Mouse (Mus musculus): ENCODE measurements around the gene Myh7. TPM values are rescaled to one million over a fixed set of nuclear protein-coding genes. Genes with fewer than 3 reads are reported as not detected.

The Myh7 gene
- polyA plus RNA-seq, 1 experiment = 6.9 TPM

DNA sequence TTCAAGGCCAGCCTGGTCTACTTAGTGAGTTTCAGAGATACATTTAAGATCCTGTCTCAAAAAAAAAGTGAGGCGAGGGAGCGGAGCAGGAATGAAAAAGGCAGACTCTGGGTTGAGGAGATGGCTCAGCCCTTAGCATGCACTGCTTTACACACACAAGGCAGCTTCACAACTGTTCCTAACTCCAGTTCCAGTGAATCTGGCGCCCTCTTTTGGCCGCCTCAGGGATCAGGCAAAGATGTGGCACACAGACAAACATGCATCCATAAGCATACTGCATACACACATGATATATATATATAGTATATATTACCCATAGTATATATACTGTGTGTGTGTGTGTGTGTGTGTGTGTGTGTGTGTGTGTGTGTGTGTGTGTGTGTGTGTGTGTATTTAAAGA, 16.7 kb upstream of the Myh7 start:
- no peaks in the 10 kb centered on the region for H3K4me1 ChIP-seq (ENCODE audit: control insufficient read depth, insufficient read depth, low read length)
- TF ChIP-seq POLR2A (IDR thresholded peaks at IDR 0.05; ENCODE audit: borderline replicate concordance, insufficient read depth, low read length) (no peak), CTCF (IDR thresholded peaks at IDR 0.05; ENCODE audit: borderline replicate concordance, insufficient read depth, low read depth, low read length) (no peak)
- DNase-seq = no peak
- H3K4me3 ChIP-seq (replicated peaks; ENCODE audit: insufficient read depth, low read depth, low read length) = no peak overlapping the region
- no peak overlapping the region for H3K27ac ChIP-seq (ENCODE audit: insufficient read depth, low read length)
- H3K27me3 ChIP-seq (ENCODE audit: control insufficient read depth, insufficient read depth, low read length) = no peaks in the 10 kb centered on the region
- 64% methylated on average over 4 of the region's 4 CpGs for WGBS

DNA sequence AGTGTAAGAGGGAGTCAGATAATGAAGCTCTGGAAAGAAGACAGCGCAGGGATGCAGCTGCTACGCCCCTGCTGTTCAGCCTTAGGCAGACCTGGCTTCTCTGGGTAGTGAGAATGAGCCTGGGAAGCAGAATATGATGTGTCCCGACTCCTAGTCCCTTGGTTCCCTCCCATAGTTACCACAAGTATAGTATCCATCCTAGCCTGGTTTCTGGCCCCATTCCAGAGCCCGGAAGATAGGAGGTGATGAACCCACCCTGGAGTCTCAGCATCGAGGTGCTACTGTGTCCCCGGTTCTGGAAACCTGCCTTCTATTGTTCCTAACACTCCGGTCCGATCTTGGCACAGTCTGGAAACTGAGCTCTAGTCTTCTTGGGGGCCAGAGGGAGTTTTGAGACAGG, 14.0 kb upstream of the Myh7 start:
- H3K27ac ChIP-seq (ENCODE audit: insufficient read depth, low read length) = no peak overlapping the region
- peaks cover 9% of the 10 kb centered on the region; the same call in 1 of the 2 replicates for H3K4me1 ChIP-seq (ENCODE audit: control insufficient read depth, insufficient read depth, low read length)
- TF ChIP-seq POLR2A (IDR thresholded peaks at IDR 0.05; ENCODE audit: borderline replicate concordance, insufficient read depth, low read length) = no peak
- no peak for TF ChIP-seq CTCF (IDR thresholded peaks at IDR 0.05; ENCODE audit: borderline replicate concordance, insufficient read depth, low read depth, low read length)
- no peaks in the 10 kb centered on the region for H3K27me3 ChIP-seq (ENCODE audit: control insufficient read depth, insufficient read depth, low read length)
- WGBS = 59% methylated on average over 8 of the region's 8 CpGs
- no peak overlapping the region for H3K4me3 ChIP-seq (replicated peaks; ENCODE audit: insufficient read depth, low read depth, low read length)
- no peak for DNase-seq

DNA sequence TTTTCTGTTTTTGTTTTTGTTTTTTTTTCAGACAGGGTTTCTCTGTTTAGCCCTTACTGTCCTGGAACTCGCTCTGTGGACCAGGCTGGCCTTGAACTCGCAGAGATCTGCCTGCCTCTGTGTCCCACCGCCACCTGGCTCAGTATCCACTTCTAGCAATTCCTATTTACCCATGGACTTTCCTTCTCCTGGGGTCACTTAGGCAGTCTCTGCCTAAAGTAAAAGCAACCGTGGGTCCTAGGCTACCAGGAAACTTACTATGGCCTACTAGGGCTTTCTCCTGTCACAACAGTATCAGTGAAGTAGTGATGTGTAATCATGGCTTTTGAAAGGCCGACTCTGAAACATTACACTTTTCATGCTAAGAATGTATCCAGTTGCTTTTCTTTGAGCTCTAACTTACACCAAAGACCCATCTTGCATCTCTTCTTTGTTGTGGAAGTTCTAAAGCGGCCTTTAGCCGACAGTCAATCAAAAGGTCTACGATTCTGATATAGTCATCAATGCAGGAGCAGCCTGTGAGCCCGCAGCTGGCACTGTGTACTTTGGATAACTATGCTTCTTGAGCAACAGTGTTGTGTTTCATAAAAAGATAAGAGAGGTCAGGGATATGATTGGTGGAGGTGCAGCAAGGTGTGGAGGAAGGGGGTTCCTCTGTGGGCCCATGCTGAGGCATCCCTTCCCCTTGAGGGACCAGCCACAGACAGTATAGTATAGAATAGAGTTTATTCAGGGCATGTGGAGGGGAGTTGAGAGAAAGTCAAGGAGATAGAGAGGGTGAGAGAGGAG, 12.9 kb upstream of the Myh7 start:
- WGBS = 94% methylated on average over 9 of the region's 9 CpGs
- Histone ChIP-seq H3K4me3 (replicated peaks; ENCODE audit: insufficient read depth, low read depth, low read length) (no peak overlapping the region), H3K4me1 (ENCODE audit: control insufficient read depth, insufficient read depth, low read length) (peaks cover 9% of the 10 kb centered on the region; the same call in 1 of the 2 replicates), H3K27me3 (ENCODE audit: control insufficient read depth, insufficient read depth, low read length) (no peaks in the 10 kb centered on the region), H3K27ac (ENCODE audit: insufficient read depth, low read length) (no peak overlapping the region)
- no peak for DNase-seq
- no peak for TF ChIP-seq POLR2A (IDR thresholded peaks at IDR 0.05; ENCODE audit: borderline replicate concordance, insufficient read depth, low read length)
- no peak for TF ChIP-seq CTCF (IDR thresholded peaks at IDR 0.05; ENCODE audit: borderline replicate concordance, insufficient read depth, low read depth, low read length)

DNA sequence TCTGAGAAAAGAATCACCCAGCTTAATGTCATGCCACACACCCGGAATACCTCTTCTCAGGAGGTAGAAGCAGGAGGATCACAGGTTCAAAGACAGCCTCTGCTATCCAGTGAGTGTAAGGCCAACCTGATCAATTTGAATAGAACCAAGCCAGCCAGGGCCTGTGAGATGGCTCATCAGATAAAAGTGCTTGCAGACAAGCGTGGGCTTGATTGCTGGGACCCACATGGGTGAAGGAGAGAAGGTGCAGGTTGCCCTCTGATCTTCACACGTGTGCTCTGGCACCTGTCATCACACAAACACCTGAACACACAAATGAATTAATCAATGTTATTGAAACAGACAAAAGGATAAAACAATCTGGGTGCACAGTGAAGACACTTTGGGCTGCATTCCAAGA, 12.1 kb upstream of the Myh7 start:
- TF ChIP-seq CTCF (IDR thresholded peaks at IDR 0.05; ENCODE audit: borderline replicate concordance, insufficient read depth, low read depth, low read length) = no peak
- TF ChIP-seq POLR2A (IDR thresholded peaks at IDR 0.05; ENCODE audit: borderline replicate concordance, insufficient read depth, low read length) = no peak
- no peaks in the 10 kb centered on the region for H3K27me3 ChIP-seq (ENCODE audit: control insufficient read depth, insufficient read depth, low read length)
- H3K4me1 ChIP-seq (ENCODE audit: control insufficient read depth, insufficient read depth, low read length) = peaks cover 9% of the 10 kb centered on the region; the same call in 1 of the 2 replicates
- 67% methylated on average over 3 of the region's 3 CpGs for WGBS
- no peak overlapping the region for H3K4me3 ChIP-seq (replicated peaks; ENCODE audit: insufficient read depth, low read depth, low read length)
- no peak overlapping the region for H3K27ac ChIP-seq (ENCODE audit: insufficient read depth, low read length)
- DNase-seq = no peak

DNA sequence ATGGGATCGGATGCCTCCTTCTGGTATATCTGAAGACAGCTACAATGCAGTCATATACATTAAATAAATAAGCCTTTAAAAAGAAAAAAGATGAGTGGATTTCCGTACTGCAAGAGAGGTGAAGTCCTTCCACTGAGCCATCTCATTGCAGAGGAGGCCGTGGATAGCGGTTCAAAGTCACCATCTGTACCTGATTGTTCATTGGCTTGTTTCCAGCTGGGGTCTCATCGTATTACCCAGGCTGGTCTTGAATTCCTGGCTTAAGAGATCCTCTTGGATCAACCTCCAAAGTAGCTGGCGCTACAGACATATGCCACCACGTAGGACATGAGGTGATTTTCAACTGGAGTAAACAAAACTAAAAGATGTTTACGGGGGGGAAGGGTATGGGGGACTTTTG, 11.5 kb upstream of the Myh7 start:
- Histone ChIP-seq H3K4me3 (replicated peaks; ENCODE audit: insufficient read depth, low read depth, low read length) (no peak overlapping the region), H3K27ac (ENCODE audit: insufficient read depth, low read length) (no peak overlapping the region), H3K27me3 (ENCODE audit: control insufficient read depth, insufficient read depth, low read length) (no peaks in the 10 kb centered on the region), H3K4me1 (ENCODE audit: control insufficient read depth, insufficient read depth, low read length) (peaks cover 9% of the 10 kb centered on the region; the same call in 1 of the 2 replicates)
- 69% methylated on average over 8 of the region's 8 CpGs for WGBS
- TF ChIP-seq POLR2A (IDR thresholded peaks at IDR 0.05; ENCODE audit: borderline replicate concordance, insufficient read depth, low read length) = no peak
- no peak for DNase-seq

DNA sequence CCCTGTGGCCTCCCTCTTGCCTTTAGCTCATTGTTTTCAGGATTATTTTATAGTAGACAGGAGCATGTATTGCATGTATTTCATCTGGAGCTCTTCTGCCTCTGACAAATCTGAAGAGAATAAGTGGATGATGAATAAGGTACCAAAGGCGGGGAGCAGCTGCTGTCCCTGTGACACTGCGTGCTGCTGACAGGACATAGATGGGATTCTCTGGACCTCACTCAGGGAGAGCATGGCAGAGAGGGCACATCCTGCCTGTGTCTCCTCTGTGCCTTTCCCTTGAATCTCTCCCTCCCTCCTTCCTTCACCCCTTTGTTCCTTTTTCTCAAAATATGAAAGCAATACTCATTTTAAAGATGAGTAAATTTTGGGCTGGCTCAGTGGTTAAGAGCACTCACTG, 11.1 kb upstream of the Myh7 start:
- no peak for TF ChIP-seq CTCF (IDR thresholded peaks at IDR 0.05; ENCODE audit: borderline replicate concordance, insufficient read depth, low read depth, low read length)
- no peak for TF ChIP-seq POLR2A (IDR thresholded peaks at IDR 0.05; ENCODE audit: borderline replicate concordance, insufficient read depth, low read length)
- H3K27me3 ChIP-seq (ENCODE audit: control insufficient read depth, insufficient read depth, low read length) = no peaks in the 10 kb centered on the region
- peaks cover 9% of the 10 kb centered on the region; the same call in 1 of the 2 replicates for H3K4me1 ChIP-seq (ENCODE audit: control insufficient read depth, insufficient read depth, low read length)
- H3K27ac ChIP-seq (ENCODE audit: insufficient read depth, low read length) = no peak overlapping the region
- no peak for DNase-seq
- 69% methylated on average over 2 of the region's 2 CpGs for WGBS
- no peak overlapping the region for H3K4me3 ChIP-seq (replicated peaks; ENCODE audit: insufficient read depth, low read depth, low read length)

DNA sequence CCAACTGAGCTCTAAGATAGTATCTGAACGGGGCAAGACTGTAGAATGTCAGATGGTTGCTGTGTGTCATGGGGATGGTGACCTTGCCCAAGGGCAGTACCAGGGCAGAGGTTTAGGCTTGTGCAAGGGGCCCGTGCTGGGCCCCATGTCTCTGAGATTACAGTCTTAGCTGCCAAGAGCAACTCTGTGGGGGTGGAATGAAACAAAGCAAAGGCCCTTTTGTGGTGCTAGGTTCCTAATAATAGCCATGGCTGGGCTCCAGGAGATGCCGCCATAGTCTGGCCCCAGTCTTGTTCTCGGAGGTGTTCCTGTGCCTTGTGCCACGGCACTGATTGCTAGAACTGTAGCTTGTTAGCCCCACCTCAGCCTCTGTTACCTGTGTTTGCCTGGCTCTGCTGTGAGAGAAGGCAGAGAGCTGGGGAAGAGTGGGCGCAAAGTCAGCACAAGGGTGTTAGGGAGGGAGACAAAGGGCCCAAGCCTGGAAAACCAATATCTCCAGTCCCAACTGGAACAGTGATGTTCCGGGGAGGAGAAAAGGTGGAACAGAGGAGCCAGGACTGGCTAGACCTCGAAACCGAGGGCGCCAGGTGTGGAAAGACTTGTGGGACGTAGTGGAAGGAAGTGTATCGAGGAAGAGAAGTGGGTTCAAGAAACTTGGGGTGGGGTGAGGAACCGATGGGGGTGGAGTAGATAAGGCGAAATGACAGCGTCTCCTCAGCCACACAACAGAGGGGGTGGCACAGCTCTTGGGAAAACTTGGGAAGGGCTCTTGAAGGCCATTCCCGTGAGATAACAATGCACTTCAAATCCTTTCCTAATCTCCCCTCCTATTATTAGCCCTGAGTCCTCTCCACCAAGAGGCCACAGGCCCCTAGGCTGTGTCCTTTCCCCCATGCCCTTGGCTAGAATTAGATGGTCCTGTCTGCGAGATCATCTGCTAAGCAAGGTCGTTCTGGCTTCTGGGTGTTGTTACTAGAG, 9.7 kb upstream of the Myh7 start:
- 70% methylated on average over 18 of the region's 18 CpGs for WGBS
- DNase-seq = peak in 1 of 2 experiments; percentile 29
- TF ChIP-seq POLR2A (IDR thresholded peaks at IDR 0.05; ENCODE audit: borderline replicate concordance, insufficient read depth, low read length) (no peak), CTCF (IDR thresholded peaks at IDR 0.05; ENCODE audit: borderline replicate concordance, insufficient read depth, low read depth, low read length) (no peak)

More for the DNA sequence above, 9.7 kb upstream of the Myh7 start:
- no peak overlapping the region for H3K4me3 ChIP-seq (replicated peaks; ENCODE audit: insufficient read depth, low read depth, low read length)
- H3K4me1 ChIP-seq (ENCODE audit: control insufficient read depth, insufficient read depth, low read length) = peaks cover 9% of the 10 kb centered on the region; the same call in 1 of the 2 replicates
- no peak overlapping the region for H3K27ac ChIP-seq (ENCODE audit: insufficient read depth, low read length)
- no peaks in the 10 kb centered on the region for H3K27me3 ChIP-seq (ENCODE audit: control insufficient read depth, insufficient read depth, low read length)

Measured in cerebellum, adult 2 months (tissue).